Mouse (Mus musculus): ENCODE measurements around the gene Vmn1r111. TPM values are rescaled to one million over a fixed set of nuclear protein-coding genes. Genes with fewer than 3 reads are reported as not detected.
"Not testable (repeated sequence)": the region's sequence is repeated elsewhere in the genome, so short reads cannot be mapped to it uniquely, and the experiment has no call there.

Vmn1r111 gene
- not detected in 2 replicates for polyA plus RNA-seq (2012; ENCODE audit: insufficient read depth, low replicate concordance)

- H3K27me3 ChIP-seq (replicated peaks); H3K36me3 ChIP-seq (replicated peaks; ENCODE audit: low read length); H3K4me3 ChIP-seq (replicated peaks); H3K4me1 ChIP-seq; H3K9me3 ChIP-seq: not testable (repeated sequence)
Measured at GRCm38 (mm10) chr7:20703116-20703515, at the start of gene Vmn1r111. Gene Vmn1r111, minus strand, starts transcription at chr7:20703216.

- H3K27me3 ChIP-seq (replicated peaks); H3K36me3 ChIP-seq (replicated peaks; ENCODE audit: low read length); H3K4me3 ChIP-seq (replicated peaks); H3K9me3 ChIP-seq; H3K4me1 ChIP-seq: not testable (repeated sequence)
Measured at GRCm38 (mm10) chr7:20730524-20730923, 27.5 kb upstream of the Vmn1r111 start, which contains the start of gene Gm10668. Gene Gm10668, minus strand, starts transcription at chr7:20730624.

GRCm38 (mm10) chr7:20668618-20669017, 34.4 kb downstream of the Vmn1r111 start, which contains the start of gene Vmn1r107:
Gene Vmn1r107, plus strand, starts transcription at chr7:20668918.
- not testable (repeated sequence) for H3K36me3 ChIP-seq (replicated peaks; ENCODE audit: low read length); H3K4me1 ChIP-seq; H3K9me3 ChIP-seq; H3K27me3 ChIP-seq (replicated peaks); H3K4me3 ChIP-seq (replicated peaks)

Other genes starting within 250 kb of the Vmn1r111 start
- not detected in 2 replicates for gene Gm10670, start 228.3 kb downstream of the Vmn1r111 start, polyA plus RNA-seq (2012; ENCODE audit: insufficient read depth, low replicate concordance)
- not detected in 2 replicates for gene Vmn1r103, start 192.7 kb downstream of the Vmn1r111 start, polyA plus RNA-seq (2012; ENCODE audit: insufficient read depth, low replicate concordance)
- gene Vmn1r104, start 169.4 kb downstream of the Vmn1r111 start, polyA plus RNA-seq (2012; ENCODE audit: insufficient read depth, low replicate concordance), result not detected in 2 replicates
- gene Gm5726, start 157.5 kb downstream of the Vmn1r111 start, polyA plus RNA-seq (2012; ENCODE audit: insufficient read depth, low replicate concordance), result not detected in 2 replicates
- not detected in 2 replicates for gene Gm4141, start 127.0 kb downstream of the Vmn1r111 start, polyA plus RNA-seq (2012; ENCODE audit: insufficient read depth, low replicate concordance)
- gene Gm4513, start 104.2 kb downstream of the Vmn1r111 start, polyA plus RNA-seq (2012; ENCODE audit: insufficient read depth, low replicate concordance), result not detected in 2 replicates
- not detected in 2 replicates for gene Vmn1r107, start 34.3 kb downstream of the Vmn1r111 start, polyA plus RNA-seq (2012; ENCODE audit: insufficient read depth, low replicate concordance)
- gene Gm10668, start 27.4 kb upstream of the Vmn1r111 start, polyA plus RNA-seq (2012; ENCODE audit: insufficient read depth, low replicate concordance), result not detected in 2 replicates
- gene Vmn1r112, start 68.0 kb upstream of the Vmn1r111 start, polyA plus RNA-seq (2012; ENCODE audit: insufficient read depth, low replicate concordance), result not detected in 2 replicates
- not detected in 2 replicates for gene Vmn1r113, start 84.1 kb upstream of the Vmn1r111 start, polyA plus RNA-seq (2012; ENCODE audit: insufficient read depth, low replicate concordance)
- not detected in 2 replicates for gene Vmn1r114, start 109.0 kb upstream of the Vmn1r111 start, polyA plus RNA-seq (2012; ENCODE audit: insufficient read depth, low replicate concordance)
- not detected in 2 replicates for gene Vmn1r115, start 141.8 kb upstream of the Vmn1r111 start, polyA plus RNA-seq (2012; ENCODE audit: insufficient read depth, low replicate concordance)
- gene Vmn1r116, start 169.0 kb upstream of the Vmn1r111 start, polyA plus RNA-seq (2012; ENCODE audit: insufficient read depth, low replicate concordance), result not detected in 2 replicates
- not detected in 2 replicates for gene Vmn1r117, start 180.9 kb upstream of the Vmn1r111 start, polyA plus RNA-seq (2012; ENCODE audit: insufficient read depth, low replicate concordance)
- not detected in 2 replicates for gene Vmn1r118, start 209.1 kb upstream of the Vmn1r111 start, polyA plus RNA-seq (2012; ENCODE audit: insufficient read depth, low replicate concordance)

Data from megakaryocyte, embryonic 14.5 days (primary cell).